Mouse (Mus musculus): ENCODE results near the gene Lmx1a.

GRCm38 (mm10) chr1:167896234-167896633 is 207.2 kb downstream of the Lmx1a start:
- TF ChIP-seq CTCF (IDR thresholded peaks at IDR 0.05; ENCODE audit: borderline replicate concordance, insufficient read depth, low read length) (no peak), POLR2A (IDR thresholded peaks at IDR 0.05; ENCODE audit: low read depth, low read length) (no peak)
